Mouse (Mus musculus) thymus, adult 2 months (tissue): ENCODE measurements around the gene Lgals3.

Source experiments
- CTCF ChIP-seq: fragments of 200-500 bp; IDR thresholded peaks from 2 replicates; pipeline ENCODE4 v1.5.1; 2012; ENCODE audit warnings: mild to moderate bottlenecking, control low read depth, low read length, moderate library complexity, borderline replicate concordance; ENCODE audit not compliant: control insufficient read depth, poor library complexity, insufficient read depth; ENCODE audit errors: extremely low read depth
- POLR2A ChIP-seq: fragments of 200-500 bp; IDR thresholded peaks from 2 replicates; pipeline ENCODE4 v1.6.1; 2012; ENCODE audit warnings: mild to moderate bottlenecking, low read length, control low read depth, moderate library complexity; ENCODE audit not compliant: control insufficient read depth, poor library complexity, insufficient read depth; ENCODE audit errors: extremely low read depth

- TF ChIP-seq CTCF (no peak), POLR2A (no peak)
Observed at GRCm38 (mm10) chr14:47346715-47347114, 20.8 kb upstream of the Lgals3 start.
